Mouse (Mus musculus): ENCODE results near the gene Rbm11. TPM values are rescaled to one million over a fixed set of nuclear protein-coding genes. Genes with fewer than 3 reads are reported as not detected.

Gene Rbm11
- total RNA-seq (2022) = 1 to 10 TPM; 5.1 to 9.0 (median 6.7) TPM

DNA sequence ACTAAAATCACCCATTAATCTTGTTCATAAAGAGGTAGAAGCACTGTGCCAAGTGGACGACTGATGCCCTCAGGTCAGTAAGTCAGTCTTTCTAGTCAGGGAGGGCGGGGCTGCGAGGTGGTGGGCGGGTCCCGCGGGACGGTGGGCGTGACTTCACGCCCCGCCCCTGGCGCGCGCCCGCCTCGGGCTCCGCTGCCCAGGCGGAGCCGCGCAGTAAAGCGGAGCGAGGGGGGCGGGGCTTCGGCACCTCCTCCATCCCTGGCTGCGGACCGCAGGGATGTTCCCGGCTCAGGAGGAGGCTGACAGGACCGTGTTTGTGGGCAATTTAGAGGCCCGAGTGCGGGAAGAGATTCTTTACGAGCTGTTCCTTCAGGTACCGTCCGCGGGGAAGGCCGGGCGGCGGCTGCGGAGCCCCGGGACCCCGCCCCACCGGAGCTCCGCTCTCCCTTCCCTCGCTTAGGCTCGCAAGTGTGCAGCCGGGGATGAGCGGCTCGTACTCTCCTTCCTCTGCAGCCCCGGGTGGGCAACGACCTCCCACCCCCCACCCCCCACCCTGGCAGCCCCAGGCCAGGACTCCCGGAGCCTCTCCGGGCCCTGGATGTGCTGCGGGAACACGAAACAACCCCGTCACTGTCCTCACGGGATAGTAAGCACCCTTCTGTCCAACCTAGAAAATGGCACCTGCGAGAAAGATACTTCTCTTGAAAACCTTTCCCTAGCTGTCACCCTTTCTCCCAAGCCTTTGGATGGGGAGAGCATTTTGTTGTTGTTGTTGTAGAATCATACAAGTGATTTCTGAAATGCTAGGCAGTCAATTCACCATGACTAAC is at the start of gene Rbm11:
Rbm11 (plus strand) TSS at position 174 of the 830 bp plus-strand sequence.
- DNase-seq (ENCODE audit: low spot score in 2 of 2) = peak; percentile 63 to 69

DNA sequence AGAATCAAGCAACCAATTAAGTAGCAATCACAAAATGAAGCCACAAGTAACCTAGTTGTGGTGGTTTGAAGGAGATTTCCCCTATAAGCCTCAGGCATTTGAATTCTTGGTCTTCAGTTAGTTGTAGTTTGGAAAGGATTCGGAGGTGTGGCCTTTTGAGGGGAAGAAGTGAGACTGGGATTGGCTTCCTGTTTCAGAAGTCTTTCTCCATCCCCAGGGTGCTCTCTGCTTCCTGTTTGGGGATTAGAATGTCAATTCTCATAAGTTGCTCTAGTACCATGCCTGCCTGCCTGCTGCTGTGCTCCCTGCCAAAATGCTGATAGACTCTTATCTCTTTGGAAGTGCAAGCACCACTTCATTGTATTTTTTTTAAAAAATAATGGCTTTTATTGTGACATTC is 47.3 kb upstream of the Rbm11 start:
- DNase-seq (ENCODE audit: low spot score in 2 of 2) = no peak

DNA sequence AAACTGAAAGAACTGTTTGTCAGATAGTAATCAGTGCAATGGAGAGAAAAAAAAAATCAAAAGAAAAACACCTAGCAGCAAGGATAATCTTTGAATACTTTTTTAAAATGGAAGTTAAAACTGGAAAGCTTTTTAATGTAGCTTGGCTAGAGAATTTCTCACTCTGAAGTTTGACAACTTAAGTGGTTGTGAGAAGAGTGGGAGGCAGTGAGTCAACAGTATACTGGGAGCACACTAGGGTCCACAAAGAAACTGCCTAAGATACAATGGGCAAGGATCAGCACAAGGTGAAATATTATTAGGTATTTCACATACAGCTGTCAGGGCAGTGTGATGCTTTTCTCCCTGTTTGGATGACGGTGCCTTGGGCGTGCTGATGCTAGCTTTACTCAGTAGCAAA is 29.7 kb upstream of the Rbm11 start:
- no peak for DNase-seq (ENCODE audit: low spot score in 2 of 2)

DNA sequence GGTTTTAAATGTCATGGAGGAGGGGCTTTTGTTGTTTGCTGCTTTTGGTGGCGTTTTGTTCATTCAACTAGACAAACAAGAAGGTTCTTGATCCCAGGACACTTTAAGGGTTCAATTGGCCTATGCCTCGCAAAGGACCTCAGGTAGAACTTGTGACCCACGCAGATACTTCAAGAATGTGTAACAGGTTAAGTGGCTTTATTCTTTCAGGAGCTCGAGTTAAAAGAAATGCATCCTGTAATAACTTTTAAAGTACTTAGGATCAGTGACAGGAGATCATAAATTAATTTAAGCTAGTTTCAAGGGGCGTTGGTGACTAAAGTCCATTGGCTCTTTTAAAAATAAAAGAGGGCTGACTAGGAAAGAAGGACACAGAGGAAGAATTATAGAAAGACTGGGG is 10.4 kb upstream of the Rbm11 start:
- DNase-seq (ENCODE audit: low spot score in 2 of 2) = no peak

DNA sequence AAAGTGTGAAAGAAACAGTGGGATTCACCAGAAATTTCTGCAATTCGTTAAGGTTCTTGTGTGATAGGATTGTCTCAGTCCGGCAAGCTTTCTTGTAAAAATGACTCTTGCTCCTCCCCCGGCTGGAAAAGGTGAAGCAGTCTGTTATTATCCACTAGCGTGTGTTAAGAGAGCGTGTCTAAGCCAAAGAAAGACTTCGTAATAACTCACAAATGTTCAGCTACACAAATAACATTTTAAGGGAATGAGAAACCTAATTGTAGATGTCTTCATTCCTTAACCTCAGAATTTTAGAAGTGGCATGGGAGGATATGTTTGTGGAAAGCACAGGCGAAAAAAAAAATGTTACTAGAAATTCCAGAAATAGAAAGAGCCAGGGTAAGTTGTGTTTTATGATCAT is 6.7 kb upstream of the Rbm11 start, which contains the start of gene Lipi:
Lipi (minus strand) TSS at position 101 of the 400 bp plus-strand sequence.
- no peak for DNase-seq (ENCODE audit: low spot score in 2 of 2)

DNA sequence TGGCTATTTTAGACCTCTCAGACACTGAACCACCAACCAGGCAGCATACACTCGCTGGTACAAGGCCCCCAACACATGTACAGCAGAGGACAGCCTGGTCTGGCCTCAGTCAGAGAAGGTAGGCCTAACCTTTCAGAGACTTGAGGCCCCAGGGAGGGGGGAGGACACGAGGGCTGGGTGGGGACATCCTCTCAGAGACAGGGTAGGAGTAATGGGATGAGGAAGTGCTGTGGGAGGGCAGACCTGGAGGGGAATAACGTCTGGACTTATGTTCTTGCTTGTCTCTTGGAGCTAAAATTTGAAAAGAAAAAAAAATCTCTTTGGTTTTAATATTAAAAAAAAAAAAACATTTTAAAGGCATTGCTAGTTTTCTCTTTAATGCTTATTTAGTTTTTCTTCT is 6.2 kb upstream of the Rbm11 start:
- DNase-seq (ENCODE audit: low spot score in 2 of 2) = no peak

DNA sequence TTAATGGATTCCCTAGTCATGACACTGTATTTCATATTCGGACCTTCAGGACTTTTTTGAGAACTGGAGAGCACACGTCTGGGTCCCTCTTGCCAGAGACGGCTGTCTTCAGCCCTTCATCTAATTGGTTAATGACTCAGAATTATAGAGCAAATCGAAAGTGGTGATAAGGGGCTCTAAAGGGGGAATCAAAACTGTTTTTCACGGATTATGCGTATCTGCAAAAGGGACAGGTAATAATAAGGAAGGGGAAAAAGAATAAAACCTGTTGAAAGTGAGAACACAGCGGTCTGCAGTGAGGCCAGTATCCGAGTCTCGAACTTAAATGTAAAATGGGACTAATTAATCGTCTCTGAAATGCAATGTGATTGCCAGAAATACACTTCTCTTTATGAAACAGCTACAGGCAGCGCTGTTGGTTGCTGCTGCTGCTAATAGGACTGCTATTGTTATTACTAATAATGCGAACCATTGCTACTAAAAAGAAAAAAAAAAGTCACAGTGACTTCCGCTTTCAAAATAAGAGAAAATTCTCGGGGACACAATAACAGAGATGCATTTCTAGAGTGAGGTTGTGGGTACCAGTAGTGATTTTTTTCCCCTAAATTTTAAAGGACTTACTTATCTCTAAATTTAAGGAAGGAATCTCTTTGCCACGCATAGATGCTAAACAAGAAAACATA is 998 bp downstream of the Rbm11 start:
- no peak for DNase-seq (ENCODE audit: low spot score in 2 of 2)

DNA sequence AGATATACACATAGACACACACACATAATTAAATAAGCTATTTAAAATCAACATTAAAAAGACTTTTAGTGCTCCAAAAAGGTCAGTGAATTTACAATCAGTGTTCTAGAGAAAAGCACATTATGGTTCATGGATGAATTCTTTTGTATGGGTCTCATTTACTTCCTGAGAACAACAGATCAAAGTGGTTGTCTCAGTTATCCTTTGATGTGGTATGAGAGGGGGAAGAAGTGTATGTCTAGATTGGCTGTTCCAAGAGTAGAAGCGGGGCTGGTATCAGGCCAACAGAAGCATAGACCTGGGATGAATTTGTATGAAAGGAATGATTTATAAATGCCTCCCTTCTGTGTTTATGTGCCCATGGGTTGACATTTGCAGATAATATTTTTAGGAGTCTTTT is 13.8 kb downstream of the Rbm11 start:
- DNase-seq (ENCODE audit: low spot score in 2 of 2) = no peak

DNA sequence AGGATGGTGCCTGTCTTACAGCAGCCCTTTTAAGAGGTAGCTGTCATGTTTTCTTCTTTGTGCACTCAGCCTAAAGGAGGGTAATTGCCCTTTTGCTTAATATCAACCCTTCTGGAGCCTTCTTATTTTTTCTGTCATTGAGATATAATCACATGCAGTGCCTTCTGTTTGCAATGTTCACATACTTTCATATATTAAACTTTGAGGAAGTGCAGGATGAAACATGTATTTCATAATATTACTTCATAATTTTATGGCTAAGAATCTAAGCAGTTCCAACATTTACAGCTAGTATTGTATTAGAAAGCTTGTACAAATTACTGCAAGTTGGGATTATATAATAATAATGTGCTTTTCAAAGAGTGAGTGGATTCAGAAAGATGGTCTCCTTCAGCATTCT is 19.9 kb downstream of the Rbm11 start:
- DNase-seq (ENCODE audit: low spot score in 2 of 2) = no peak

DNA sequence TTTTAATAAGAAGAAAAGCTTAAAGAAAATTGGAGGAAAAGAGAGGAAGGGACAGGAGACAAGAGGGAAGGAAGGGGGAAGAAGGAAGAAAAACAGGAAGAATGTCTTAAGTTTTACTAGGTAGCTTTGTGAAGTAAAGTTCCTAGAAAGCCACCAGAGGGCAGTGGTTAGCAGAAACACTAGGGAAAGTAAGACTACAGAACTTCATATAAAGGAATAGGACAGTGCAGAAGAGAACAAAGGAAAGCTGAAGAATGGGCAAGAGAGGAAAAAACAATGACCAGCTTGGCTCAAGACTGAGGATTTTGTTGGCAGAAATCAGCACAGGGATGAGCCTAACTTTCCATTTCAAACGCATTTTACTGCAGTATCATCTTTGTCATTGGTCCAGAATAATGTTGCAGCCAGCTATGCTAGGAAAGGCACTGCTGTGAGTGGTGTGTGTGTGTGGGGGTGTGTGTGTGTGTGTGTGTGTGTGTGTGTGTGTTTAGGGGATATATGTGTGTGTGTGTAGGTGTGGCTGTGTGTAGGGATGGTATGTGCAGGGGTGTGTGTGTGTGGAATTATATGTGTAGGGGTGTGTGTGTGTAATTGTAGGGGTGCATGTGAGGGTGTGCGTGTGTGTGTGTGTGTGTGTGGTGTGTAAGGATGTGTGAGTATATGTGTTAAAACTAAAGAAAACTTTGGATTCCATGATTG is 25.2 kb downstream of the Rbm11 start:
- DNase-seq (ENCODE audit: low spot score in 2 of 2) = no peak

DNA sequence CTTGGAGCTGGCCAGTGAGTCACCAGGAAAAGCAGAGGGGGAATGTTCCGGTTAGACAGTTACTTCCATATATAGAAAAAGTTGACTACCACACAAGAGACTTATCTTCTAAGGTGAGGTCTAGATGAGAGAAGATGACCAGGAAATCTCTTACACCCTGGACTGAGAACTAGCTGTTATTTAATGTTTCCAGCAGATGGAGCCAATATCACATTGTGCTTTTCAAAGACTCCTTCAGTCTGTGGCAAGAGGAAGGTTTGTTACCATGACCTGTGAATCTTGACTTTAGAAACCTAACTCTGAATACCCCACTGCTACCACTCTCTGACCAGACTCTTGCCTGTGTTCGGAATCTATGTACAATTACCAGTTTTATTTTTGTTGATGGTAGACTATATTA is 35.2 kb downstream of the Rbm11 start:
- DNase-seq (ENCODE audit: low spot score in 2 of 2) = no peak

Other genes with a start within 250 kb of the Rbm11 start
- under 1 TPM in 1 of 4 experiments, not detected in 3; 0.29 TPM for gene Lipi, start 6.8 kb upstream of the Rbm11 start, total RNA-seq (2022)
- gene Hspa13, start 174.3 kb downstream of the Rbm11 start, total RNA-seq (2022) = 10 to 100 TPM; 36.7 to 43.1 (median 38.9) TPM

All from layer of hippocampus, adult 8-10 months (tissue).